Mouse (Mus musculus) limb, embryonic 11.5 days (tissue): ENCODE measurements around the gene Olr1. TPM values are rescaled to one million over a fixed set of nuclear protein-coding genes. Genes with fewer than 3 reads are reported as not detected.
"Not testable (repeated sequence)": the region's sequence is repeated elsewhere in the genome, so short reads cannot be mapped to it uniquely, and the experiment has no call there.

ENCODE experiments used
- ATAC-seq: fragments of 200-750 bp; cut with Nextera tagmentation; 2 replicates; pipeline ENCODE4 v1.8.0; 2017; ENCODE audit warnings: low read depth; ENCODE audit not compliant: insufficient number of reproducible peaks, low FRiP score, low TSS enrichment
- DNase-seq: peaks from one replicate; pipeline ENCODE4 v3.0.0-alpha.2; 2015; ENCODE audit warnings: low spot score
- H3K27ac ChIP-seq: fragments of 300-500 bp; sonication (generic); replicated peaks from 2 replicates; pipeline ENCODE4 v1.5.1; 2014; ENCODE audit warnings: low read depth, mild to moderate bottlenecking, low read length
- H3K27me3 ChIP-seq: fragments of 300-500 bp; sonication (generic); 2 replicates; pipeline ENCODE4 v1.6.1; 2014; ENCODE audit warnings: mild to moderate bottlenecking, low read length, mixed read lengths; ENCODE audit not compliant: control insufficient read depth, insufficient read depth
- H3K36me3 ChIP-seq: fragments of 300-500 bp; sonication (generic); 2 replicates; pipeline ENCODE4 v1.6.1; 2014; ENCODE audit warnings: mild to moderate bottlenecking, low read length, moderate library complexity, mixed read lengths; ENCODE audit not compliant: control insufficient read depth, insufficient read depth
- H3K4me1 ChIP-seq: fragments of 300-500 bp; sonication (generic); 2 replicates; pipeline ENCODE4 v1.6.1; 2014; ENCODE audit warnings: low read length, mixed read lengths; ENCODE audit not compliant: control insufficient read depth, insufficient read depth
- H3K4me2 ChIP-seq: fragments of 300-500 bp; sonication (generic); 2 replicates; pipeline ENCODE4 v1.6.1; 2014; ENCODE audit warnings: low read depth, mild to moderate bottlenecking, moderate library complexity; ENCODE audit not compliant: severe bottlenecking
- H3K4me3 ChIP-seq: fragments of 300-500 bp; sonication (generic); 2 replicates; pipeline ENCODE4 v1.5.1; 2014; ENCODE audit warnings: low read depth, low read length
- H3K9ac ChIP-seq: fragments of 300-500 bp; sonication (generic); 2 replicates; pipeline ENCODE4 v1.6.1; 2014; ENCODE audit warnings: mild to moderate bottlenecking, low read length
- H3K9me3 ChIP-seq: fragments of 300-500 bp; sonication (generic); 2 replicates; pipeline ENCODE4 v1.6.1; 2016; ENCODE audit warnings: low read length; ENCODE audit not compliant: control insufficient read depth
- WGBS: fragments of 180-500 bp; shearing (Covaris S2); extraction: QIAGEN DNeasy Blood & Tissue Kit; methylation state at CpG from one replicate; pipeline ENCODE4 v1.1.7; 2014; 5-methylcytosine and 5-hydroxymethylcytosine counted together
- polyA plus RNA-seq: library from polyadenylated mRNA; unstranded; fragments of >200 nt; fragmentation: Nextera tagmentation; extraction: Ambion mirVana; gene quantifications from 2 replicates; pipeline ENCODE4 v1.2.1, GENCODE M21; 2014

Gene Olr1
- polyA plus RNA-seq, 1 experiment from 2014 or later: not detected

GRCm38 (mm10) chr6:129503471-129503870, 3.5 kb downstream of the Olr1 start:
- Histone ChIP-seq H3K27ac (no peak overlapping the region), H3K9me3 (no peaks in the 10 kb centered on the region; the same call in 1 of the 2 replicates), H3K9ac (no peak overlapping the region), H3K4me3 (no peak overlapping the region), H3K27me3 (no peaks in the 10 kb centered on the region), H3K4me2 (no peak overlapping the region), H3K4me1 (no peaks in the 10 kb centered on the region), H3K36me3 (no peaks in the 10 kb centered on the region)
- WGBS: 84% methylated on average over 2 of the region's 2 CpGs
- ATAC-seq (no peak), DNase-seq (no peak)

DNA sequence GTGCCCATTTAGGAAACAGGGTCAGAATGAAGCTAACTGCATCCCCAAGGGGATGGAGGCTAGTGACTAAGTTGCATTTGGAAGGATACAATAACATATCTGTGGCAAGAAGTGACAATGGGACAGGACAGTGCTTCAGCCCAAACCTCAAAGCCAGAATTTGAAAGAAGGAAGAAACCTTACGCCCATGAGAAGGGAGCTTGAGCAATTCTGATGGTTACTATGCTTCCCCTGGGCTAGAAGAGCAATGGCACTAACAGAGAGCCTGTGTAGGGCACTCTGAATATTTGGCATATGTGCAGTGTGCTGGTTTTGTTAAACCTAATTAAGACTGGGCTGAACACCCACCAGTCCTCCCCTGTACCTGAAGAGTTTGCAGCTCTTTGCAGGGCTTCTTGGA, 7.4 kb downstream of the Olr1 start:
- H3K27ac ChIP-seq, H3K36me3 ChIP-seq, ATAC-seq, H3K4me3 ChIP-seq, H3K27me3 ChIP-seq, H3K4me1 ChIP-seq, H3K9me3 ChIP-seq, DNase-seq, H3K9ac ChIP-seq, H3K4me2 ChIP-seq: not testable (repeated sequence)
- WGBS: 90% methylated on average over 1 of the region's 1 CpGs

- Histone ChIP-seq H3K27me3 (no peaks in the 10 kb centered on the region), H3K9me3 (no peaks in the 10 kb centered on the region), H3K4me1 (no peaks in the 10 kb centered on the region), H3K4me2 (no peak overlapping the region), H3K36me3 (no peaks in the 10 kb centered on the region), H3K4me3 (no peak overlapping the region), H3K9ac (no peak overlapping the region), H3K27ac (no peak overlapping the region)
- DNase-seq (no peak), ATAC-seq (no peak)
- WGBS: 89% methylated on average over 3 of the region's 3 CpGs
Measured at GRCm38 (mm10) chr6:129497345-129498218, 9.4 kb downstream of the Olr1 start.

DNA sequence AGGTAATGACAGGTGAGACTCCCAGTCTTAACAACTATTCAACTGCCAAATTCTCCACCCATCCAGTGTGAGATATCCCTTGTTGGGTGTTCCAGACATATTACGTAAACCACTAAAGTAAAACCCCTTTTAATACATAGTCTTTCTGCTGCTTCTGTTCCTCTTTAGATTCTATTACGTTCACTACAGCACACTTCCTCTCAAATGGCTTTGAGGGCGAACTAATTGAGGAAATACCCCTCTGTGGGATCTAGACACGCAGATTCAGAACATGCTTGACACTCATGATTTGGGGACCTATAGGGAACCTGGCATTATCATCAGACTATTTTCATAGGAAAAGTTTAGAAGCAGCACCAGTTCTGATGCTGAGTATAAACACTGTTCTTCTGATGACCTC, 12.0 kb downstream of the Olr1 start:
- H3K27ac ChIP-seq: no peak overlapping the region
- H3K27me3 ChIP-seq: no peaks in the 10 kb centered on the region
- no peak overlapping the region for H3K9ac ChIP-seq
- H3K36me3 ChIP-seq: no peaks in the 10 kb centered on the region
- H3K4me2 ChIP-seq: no peak overlapping the region
- no peak overlapping the region for H3K4me3 ChIP-seq
- no peak for ATAC-seq
- H3K9me3 ChIP-seq: no peaks in the 10 kb centered on the region
- DNase-seq: no peak
- no peaks in the 10 kb centered on the region for H3K4me1 ChIP-seq
- 80% methylated on average over 4 of the region's 4 CpGs for WGBS

DNA sequence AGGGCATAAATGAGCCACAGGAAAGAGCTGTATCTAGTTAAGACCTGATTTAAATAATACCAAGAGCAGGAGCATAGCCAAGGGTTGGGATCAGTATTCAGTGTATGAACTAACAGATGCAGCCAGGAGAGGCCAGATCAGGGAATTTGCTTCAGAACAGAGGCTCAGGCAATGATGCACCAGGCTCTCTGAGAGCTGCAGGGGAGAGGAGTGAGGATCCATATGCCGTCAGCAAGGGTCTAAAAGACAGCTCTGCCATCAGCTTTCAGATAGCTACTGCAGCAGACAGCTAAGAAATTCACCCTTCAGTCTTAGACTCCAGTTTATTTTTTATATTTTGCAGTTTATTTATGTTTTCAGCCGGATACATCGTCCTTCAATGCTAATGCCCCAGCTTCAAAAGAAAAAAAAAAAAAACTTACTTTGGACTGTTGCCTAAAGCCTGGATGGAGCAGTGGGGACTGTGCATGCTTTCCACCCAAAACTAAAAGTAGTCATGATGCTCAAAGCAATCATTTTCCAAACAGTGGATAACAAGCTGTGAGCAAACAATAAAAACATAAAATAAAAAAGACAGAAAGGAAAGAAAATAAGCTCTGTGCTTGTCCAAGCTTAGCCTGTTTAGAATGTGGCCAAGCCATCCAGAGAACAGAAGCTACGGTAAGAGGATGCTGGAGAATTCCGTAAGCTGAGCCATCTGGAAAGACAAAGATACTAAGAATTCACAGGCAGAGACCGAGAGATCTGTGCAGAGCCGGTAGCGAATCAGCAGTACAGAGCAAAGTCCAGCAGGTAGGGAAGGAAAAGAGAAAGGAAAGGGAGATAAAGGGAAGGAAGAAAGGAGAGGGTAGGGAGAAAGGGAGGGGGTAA, 26.6 kb downstream of the Olr1 start:
- Histone ChIP-seq H3K4me3 (no peak overlapping the region), H3K9ac (no peak overlapping the region), H3K4me2 (no peak overlapping the region), H3K4me1 (no peaks in the 10 kb centered on the region), H3K27ac (no peak overlapping the region), H3K27me3 (no peaks in the 10 kb centered on the region), H3K9me3 (no peaks in the 10 kb centered on the region), H3K36me3 (no peaks in the 10 kb centered on the region)
- ATAC-seq (no peak), DNase-seq (no peak)
- WGBS: 76% methylated on average over 8 of the region's 8 CpGs

GRCm38 (mm10) chr6:129476404-129477126, 30.4 kb downstream of the Olr1 start:
- Histone ChIP-seq H3K9me3 (no peaks in the 10 kb centered on the region), H3K27me3 (no peaks in the 10 kb centered on the region), H3K4me3 (no peak overlapping the region), H3K4me2 (no peak overlapping the region), H3K9ac (no peak overlapping the region), H3K27ac (no peak overlapping the region), H3K4me1 (no peaks in the 10 kb centered on the region), H3K36me3 (no peaks in the 10 kb centered on the region)
- no peak; the same call in 1 of the 2 replicates for ATAC-seq
- WGBS: 28% methylated on average over 13 of the region's 13 CpGs
- DNase-seq: no peak

DNA sequence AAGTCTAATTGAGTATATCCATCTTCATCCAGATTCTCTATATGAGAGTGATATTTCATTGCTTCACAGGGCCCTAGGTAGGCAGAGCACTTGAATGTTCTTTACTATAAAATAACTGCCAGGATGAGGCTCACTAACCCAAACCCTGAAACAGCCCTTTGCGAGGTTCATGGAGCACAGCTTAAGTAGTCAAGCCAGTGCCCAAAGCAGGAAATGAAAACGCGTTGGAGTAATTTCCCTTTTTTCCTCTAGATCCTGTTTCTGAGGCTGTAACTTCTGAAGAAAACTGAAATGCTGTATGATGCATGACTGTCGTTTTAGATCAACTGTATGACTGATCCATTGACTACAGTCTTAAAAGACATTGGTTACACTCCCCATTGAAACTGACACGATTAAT, 34.3 kb downstream of the Olr1 start:
- no peak for ATAC-seq
- H3K9me3 ChIP-seq: no peaks in the 10 kb centered on the region
- no peak overlapping the region for H3K9ac ChIP-seq
- no peak overlapping the region for H3K4me2 ChIP-seq
- H3K27me3 ChIP-seq: no peaks in the 10 kb centered on the region
- H3K36me3 ChIP-seq: no peaks in the 10 kb centered on the region
- DNase-seq: no peak
- no peak overlapping the region for H3K27ac ChIP-seq
- no peaks in the 10 kb centered on the region for H3K4me1 ChIP-seq
- no peak overlapping the region for H3K4me3 ChIP-seq
- 77% methylated on average over 5 of the region's 5 CpGs for WGBS

GRCm38 (mm10) chr6:129471386-129471785, 35.6 kb downstream of the Olr1 start:
- no peak overlapping the region for H3K27ac ChIP-seq
- H3K9ac ChIP-seq: no peak overlapping the region
- H3K27me3 ChIP-seq: no peaks in the 10 kb centered on the region
- H3K4me3 ChIP-seq: no peak overlapping the region
- DNase-seq (no peak), ATAC-seq (no peak)
- no peak overlapping the region for H3K4me2 ChIP-seq
- H3K9me3 ChIP-seq: no peaks in the 10 kb centered on the region
- no peaks in the 10 kb centered on the region for H3K4me1 ChIP-seq
- WGBS: 93% methylated on average over 6 of the region's 6 CpGs
- H3K36me3 ChIP-seq: no peaks in the 10 kb centered on the region
